Mouse (Mus musculus): Measurements from ENCODE around the gene Atcay. TPM values are rescaled to one million over a fixed set of nuclear protein-coding genes. Genes with fewer than 3 reads are reported as not detected.

Gene Atcay
- not detected in 2 replicates for total RNA-seq (2023)

DNA sequence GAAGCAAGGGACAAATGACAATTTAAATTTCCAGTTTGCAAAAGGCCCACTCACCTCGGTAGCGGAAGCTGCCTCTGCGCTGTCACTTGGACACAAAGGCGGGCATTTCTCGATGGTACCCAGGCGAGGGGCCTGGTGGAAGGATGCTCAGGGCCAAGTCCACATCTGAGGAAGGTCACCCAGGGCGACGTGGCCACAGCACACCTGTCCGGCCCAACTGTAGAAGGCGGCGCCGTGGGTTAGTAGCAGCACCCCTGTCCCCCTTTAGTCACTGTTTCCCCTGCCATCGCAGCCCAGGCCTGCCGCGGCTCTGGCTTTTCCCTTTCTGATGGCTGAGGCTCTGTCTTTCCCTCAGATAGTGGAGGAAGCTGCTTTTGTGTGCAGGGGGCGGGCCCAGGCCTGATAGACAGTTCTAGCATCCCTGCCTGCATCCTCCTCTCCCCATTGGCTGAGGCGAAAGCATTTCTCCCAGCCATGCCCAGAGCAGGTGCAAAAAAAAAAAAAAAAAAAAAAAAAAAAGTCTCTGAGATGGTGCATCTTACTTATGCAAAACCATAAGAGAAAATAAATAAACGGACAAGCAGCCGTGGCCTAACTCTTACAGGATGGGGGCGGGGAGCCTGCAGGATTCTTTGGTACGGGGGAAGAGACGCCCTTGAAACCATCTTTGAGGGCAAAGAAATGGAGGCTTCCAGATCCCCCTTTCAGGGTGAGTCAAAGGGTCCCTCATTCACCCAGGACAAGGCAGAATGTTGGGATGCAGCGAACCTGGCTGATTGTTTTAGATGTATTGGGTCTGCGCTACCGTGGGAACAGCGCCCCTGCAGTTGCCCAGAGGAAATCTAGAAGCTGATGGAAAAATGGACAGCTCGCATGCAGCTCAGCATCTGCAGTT, at the start of gene Atcay:
TSS of gene Atcay (minus strand) at position 396 of the 895 bp plus-strand sequence.

DNA sequence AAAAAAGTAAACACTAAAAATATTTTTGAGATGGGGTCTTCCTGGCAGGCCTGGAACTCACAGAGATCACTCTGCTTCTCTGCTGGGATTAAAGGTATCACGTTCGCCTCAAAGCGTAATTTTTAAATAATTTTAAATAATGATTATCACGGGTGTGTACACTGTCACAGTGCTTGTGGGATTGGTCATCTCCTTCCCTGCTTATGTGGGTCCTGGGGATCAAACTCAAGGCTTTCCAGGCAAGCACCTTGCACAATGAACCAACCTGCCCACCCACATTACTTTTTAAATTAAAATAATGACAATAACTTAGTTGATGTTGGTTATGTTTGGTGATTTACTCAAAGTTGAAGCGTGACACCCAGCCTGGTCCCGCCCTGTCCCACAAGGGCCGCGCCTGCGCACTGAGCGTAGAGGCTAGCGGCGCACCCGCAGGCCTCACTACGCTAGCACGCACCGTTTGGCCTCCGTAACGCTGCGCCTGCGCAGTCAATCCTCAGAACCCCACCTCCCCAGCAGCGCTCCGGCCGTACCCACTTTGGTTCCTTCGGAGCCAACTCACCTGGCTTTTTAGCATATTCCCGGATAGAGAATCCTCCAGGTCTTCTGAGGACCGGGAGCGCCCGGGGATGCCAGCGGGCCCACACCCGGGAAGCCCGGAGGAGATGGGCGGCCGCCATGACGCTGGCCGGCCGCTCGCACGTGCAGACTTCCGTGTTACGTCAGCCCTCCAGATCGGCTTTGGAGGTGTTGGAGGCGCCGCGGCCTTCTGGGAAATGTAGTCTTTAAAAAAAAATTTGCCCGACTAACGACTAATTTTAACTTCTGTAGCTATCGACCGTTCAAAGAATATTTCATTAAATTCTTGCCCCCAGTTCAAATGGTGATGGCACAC, 35.8 kb upstream of the Atcay start, which contains the start of the genes Mrpl54 and Apba3:
TSS of gene Mrpl54 (minus strand) at position 724 of the 895 bp plus-strand sequence.
TSS of gene Apba3 (plus strand) at position 750 of the 895 bp plus-strand sequence.

DNA sequence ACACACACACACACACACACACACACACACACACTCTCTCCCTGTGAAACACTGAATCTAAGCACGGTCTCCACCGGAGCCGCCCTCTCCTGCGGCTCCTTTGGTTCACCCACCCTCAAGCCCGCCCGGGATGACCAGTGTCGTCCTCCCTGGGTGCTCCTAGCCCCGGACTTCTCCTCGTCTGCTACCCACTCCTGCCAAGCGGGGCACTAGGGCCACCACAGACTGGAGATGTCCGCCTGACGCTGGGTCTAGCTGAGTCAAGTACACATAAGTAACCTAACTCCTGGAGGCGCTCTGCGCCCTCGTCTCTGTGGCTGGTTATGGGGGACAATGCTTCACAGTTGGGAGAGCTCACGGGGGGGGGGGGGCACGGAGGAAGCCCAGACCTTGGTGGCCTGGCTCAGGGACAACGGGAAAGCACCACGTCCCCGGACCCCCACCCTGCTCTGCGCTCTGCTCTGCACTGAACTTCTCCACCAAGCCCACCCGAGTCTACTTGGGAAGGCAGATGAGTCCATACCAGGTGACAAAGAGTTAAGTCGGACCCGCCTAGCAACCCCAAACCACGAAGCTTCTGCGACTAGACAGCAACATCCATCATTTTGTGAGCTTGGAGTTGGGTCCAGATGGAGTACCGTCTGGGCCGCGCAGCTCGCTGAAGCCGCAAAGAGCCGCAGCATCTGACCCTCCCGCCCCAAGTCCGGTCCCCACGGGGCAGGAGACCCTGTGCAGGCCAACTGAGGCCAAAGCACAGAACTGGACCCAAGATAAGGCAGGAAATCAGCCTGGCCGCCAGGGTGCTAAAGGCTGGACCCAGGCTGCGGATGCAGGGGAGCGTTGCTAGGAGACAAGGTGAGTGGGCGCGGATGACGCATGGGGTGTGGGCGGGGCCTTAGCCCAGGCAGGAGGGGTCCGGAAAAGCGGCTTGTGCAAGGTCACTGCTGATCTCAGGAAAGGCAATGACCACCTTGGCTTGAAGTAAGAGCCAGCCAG, 22.1 kb upstream of the Atcay start, which contains the start of gene Matk:
TSS of gene Matk (plus strand) at position 512 of the 996 bp plus-strand sequence.

DNA sequence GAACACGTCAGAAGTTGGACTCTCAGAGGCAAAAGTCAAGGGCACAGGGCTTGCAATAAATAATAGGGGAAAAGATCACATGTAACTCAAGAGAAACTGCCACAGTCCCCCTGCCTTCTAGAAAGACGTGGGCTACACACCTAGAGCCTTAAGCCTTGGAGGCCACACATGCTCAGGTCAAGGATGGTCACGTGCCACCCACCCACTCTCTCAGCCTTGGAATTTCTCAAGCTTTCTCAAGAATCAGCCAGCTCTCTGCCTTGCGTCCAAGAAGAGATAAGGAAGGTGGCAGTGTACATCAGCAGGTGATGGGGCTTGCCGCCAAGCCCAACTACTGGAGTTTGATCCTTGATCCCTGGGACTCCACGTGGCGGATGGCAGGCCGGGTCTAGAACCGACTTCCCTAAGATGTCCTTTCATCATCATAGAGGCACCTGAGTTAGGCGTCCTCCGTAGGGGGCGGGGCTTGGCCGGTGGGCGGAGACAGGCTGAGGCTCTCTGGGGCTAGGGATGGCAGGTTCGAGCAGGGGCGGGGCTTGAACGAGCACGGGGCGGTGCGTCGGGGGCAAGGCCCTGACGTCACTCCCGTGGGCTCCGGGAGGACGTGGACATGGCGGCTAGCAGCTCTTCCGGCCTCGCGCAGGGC, 2.1 kb upstream of the Atcay start, which contains the start of gene Zfr2:
TSS of gene Zfr2 (plus strand) at position 576 of the 646 bp plus-strand sequence.

DNA sequence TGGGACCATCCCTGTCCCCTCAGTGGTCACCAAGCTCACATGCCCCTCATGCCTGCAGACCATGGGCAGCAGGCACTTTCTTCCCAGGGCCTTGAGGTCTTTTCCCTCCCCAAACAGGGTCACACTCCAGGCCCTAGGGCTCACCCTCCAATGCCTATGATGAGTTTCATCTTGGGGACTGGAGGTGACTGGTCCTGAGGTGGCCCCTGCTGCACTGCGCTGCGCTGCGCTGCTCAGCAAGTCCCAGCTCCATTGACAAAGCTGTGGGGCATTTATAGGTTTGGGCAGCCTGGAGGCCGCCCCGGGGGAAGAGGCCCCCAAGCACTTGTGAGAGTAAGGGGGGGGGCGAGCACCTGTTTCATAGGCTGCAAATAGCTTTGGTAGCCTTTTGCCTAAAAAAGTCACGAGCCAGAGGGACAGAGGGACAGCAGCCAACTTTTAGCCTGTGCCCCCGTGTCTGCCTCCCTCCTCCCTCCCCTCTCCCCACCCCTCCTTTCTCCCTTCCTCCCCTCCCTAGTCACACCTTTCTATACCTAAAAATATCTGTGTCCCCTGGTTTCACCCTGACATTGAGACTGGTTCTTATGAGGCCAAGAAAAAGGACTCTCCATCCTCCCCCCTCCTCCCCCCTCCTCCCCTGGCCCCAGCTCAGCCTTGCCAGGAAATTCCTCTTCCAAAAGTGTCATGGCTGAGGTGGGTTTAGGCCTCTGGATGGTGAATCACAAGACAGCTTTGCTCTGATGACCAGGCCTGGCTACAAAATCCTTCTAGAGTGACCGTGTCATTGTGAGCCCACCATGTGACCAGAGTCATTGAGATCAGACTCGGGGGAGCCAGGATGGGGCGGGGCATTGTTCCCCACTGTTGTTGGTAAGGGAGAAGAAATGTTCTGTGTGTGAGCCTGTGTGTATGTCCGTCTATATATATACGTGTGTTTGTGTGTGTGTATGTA, 28.6 kb downstream of the Atcay start, which contains the start of gene Nmrk2:
TSS of gene Nmrk2 (minus strand) at position 245 of the 952 bp plus-strand sequence.

DNA sequence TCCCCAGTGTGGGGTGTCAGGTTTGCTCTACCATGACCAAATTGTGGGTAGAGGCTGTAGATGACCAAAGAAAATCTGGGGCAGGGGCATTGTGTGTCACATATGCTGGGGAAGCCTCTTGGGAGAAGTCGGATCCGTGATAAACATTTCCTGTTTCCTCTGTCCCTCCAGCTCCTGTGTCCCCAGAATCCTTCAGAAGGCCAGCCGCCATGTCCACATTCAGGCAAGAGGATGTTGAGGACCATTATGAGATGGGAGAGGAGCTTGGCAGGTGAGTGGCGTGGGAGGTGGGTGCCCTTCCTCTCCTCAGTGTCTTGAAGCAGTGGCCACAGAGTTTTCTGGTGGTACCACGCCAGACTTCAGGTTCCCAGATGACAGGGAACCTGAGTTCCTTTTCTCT, 46.8 kb downstream of the Atcay start, which contains the start of gene 4930442H23Rik:
TSS of gene 4930442H23Rik (minus strand) at position 45 of the 400 bp plus-strand sequence.

DNA sequence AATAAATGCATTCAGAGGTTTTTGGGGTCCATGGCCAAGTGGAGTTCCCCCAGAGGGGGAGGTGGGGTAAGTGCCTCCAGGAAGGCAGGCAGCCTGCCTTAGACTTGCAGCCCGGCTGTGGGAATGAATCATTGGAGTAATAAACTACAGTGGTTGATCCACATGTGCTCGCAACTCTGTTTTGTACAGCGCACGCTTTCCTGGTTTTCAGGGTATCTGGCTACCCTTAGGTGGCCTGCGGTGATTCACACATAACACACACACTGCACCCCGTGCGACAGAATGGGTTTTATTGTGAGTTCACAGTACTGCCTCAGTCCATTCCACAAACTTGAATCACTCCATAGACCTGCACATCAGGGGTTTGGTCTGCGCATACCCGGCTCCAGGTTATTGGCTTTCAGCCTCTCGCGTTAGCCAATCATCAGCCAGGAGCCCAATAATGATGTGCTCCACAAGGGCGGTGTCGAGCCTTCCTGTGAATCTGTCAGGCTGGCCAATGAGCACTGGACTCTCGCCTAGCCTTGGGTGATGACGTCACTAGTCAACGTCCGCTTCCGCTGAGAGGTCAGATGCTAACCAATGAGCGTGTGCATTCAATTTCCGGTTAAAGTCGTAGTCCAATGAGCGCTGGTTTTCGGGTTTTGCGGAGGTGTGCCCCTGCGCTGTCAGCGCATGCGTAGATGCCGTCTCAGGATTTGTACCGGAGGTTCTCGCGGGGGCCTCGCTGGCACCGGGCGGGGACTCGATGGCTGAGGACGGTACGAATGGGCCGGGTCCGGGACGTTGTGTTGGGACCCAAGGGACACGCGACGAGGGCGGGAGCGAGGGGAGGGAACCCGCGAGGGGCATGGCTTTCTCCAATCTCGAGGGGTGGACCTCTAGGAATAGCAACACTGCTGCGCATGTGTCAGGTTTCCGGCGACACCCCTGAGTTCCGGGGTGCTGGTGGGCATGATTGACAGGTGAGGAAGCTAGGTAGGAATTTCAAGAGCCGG, 48.0 kb downstream of the Atcay start, which contains the start of gene Dapk3:
TSS of gene Dapk3 (plus strand) at position 670 of the 998 bp plus-strand sequence.

DNA sequence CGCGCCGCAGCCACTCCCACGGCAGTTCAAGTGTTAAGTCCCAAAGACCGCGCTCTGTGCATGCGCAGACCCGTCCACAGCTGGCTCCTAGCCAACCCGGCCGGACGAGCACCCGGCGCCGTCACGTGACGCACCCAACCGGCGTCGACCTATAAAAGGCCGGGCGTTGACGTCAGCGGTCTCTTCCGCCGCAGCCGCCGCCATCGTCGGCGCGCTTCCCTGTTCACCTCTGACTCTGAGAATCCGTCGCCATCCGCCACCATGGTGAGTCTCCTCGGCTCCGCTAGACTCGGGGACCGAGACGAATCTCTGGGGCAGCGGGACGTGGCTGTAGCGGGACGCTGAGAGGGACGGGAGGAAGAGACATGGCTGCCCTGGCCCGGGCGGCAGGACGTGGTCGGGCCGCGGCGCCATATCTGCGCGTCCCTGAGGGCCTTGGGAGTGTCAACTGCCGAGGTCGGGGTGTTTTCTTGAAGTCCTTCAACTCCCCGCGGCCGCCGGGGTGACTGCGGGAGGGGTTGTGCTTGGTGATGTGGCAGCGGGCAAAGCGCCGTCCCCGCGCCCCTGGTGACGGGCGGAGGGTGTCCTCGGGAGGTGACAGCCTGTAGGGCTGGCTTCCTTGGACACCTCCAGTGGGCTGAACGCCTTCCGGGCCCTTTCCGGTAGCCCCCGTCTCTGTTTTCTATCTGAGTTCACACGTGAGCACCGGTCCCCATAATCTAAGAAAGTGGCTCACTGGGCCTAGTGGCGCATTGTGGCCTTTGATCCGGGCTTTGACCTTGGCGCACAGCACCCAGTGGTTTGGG, 54.0 kb downstream of the Atcay start, which contains the start of gene Eef2:
TSS of gene Eef2 (plus strand) at position 166 of the 806 bp plus-strand sequence.

DNA sequence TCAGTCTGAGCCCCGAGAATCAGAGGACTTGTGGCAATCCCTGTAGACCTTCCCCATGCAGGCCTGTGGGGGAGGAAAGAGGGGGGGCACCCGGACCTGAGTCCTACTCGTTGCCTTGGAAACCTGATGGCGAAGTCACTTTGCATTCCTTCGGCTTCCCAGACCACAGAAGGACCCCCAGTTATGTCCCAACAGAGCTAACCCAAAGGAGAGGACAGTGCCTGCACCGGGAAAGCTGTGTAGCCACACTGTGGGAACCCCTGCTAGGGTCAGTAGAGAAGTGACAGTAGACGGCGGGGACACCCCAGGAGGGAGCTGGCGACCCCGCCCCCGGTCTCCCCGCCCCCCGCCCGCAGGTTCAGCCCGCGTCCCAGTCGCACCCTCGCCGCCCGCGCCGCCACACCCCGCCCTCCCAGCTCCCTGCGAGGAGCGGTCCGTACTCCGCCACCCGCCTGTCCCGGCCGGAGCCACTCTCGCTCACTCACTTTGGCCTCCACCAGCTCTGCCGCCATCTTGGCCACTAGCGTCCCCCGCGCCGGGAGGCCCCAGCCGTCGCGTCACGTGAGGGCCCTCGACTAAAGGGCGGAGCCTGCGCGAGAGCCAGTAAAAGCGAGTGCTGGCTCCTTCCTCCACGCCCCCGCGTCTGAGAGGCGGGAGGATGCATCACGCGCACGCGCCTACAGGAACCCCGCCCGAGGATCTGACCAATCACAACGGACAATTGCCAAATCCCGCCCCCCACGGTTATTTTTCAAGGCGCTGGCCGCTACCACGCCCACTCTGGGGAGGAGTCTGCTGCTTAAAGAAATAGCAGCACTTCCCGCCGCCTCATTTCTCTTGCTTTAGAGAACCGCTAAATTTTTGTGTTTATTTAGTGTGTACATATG, 63.2 kb downstream of the Atcay start, which contains the start of gene Pias4:
TSS of gene Pias4 (minus strand) at position 724 of the 887 bp plus-strand sequence.

Other genes starting within 250 kb of the Atcay start
- 0.23 and 0.92 TPM in 2 replicates for gene Gng7, start 215.9 kb downstream of the Atcay start, total RNA-seq (2023)
- not detected in 2 replicates for gene Diras1, start 205.2 kb downstream of the Atcay start, total RNA-seq (2023)
- 11.5 and 13.1 TPM in 2 replicates for gene Slc39a3, start 193.4 kb downstream of the Atcay start, total RNA-seq (2023)
- 47.2 and 56.7 TPM in 2 replicates for gene Sgta, start 170.7 kb downstream of the Atcay start, total RNA-seq (2023)
- gene Thop1, start 160.8 kb downstream of the Atcay start, total RNA-seq (2023), result 4.0 TPM in 2 replicates
- 0.25 and 0.34 TPM in 2 replicates for gene Creb3l3, start 132.0 kb downstream of the Atcay start, total RNA-seq (2023)
- 72.4 and 96.2 TPM in 2 replicates for gene Map2k2, start 124.9 kb downstream of the Atcay start, total RNA-seq (2023)
- 58.8 and 72.8 TPM in 2 replicates for gene Zbtb7a, start 95.6 kb downstream of the Atcay start, total RNA-seq (2023)
- 27.7 and 33.9 TPM in 2 replicates for gene Pias4, start 62.9 kb downstream of the Atcay start, total RNA-seq (2023)
- gene Eef2, start 54.2 kb downstream of the Atcay start, total RNA-seq (2023), result 599 and 665 TPM in 2 replicates
- 22.3 and 31.6 TPM in 2 replicates for gene Dapk3, start 47.8 kb downstream of the Atcay start, total RNA-seq (2023)
- gene 4930442H23Rik, start 47.0 kb downstream of the Atcay start, total RNA-seq (2023), result not detected in 2 replicates
- not detected in 2 replicates for gene Nmrk2, start 28.8 kb downstream of the Atcay start, total RNA-seq (2023)
- gene Zfr2, start 2.3 kb upstream of the Atcay start, total RNA-seq (2023), result 0.14 and 0.54 TPM in 2 replicates
- 5.3 and 8.3 TPM in 2 replicates for gene Matk, start 22.1 kb upstream of the Atcay start, total RNA-seq (2023)
- 20.7 and 28.0 TPM in 2 replicates for gene Mrpl54, start 36.1 kb upstream of the Atcay start, total RNA-seq (2023)
- 21.8 and 26.0 TPM in 2 replicates for gene Apba3, start 36.1 kb upstream of the Atcay start, total RNA-seq (2023)
- 6.9 and 8.6 TPM in 2 replicates for gene Tjp3, start 60.7 kb upstream of the Atcay start, total RNA-seq (2023)
- gene Pip5k1c, start 62.1 kb upstream of the Atcay start, total RNA-seq (2023), result 89.4 and 124 TPM in 2 replicates
- gene Cactin, start 90.3 kb upstream of the Atcay start, total RNA-seq (2023), result 26.4 and 33.1 TPM in 2 replicates
- 0.47 TPM in 1 of 2 replicates, not detected in the other for gene Tbxa2r, start 97.9 kb upstream of the Atcay start, total RNA-seq (2023)
- gene Gipc3, start 112.4 kb upstream of the Atcay start, total RNA-seq (2023), result not detected in 2 replicates
- gene Hmg20b, start 119.6 kb upstream of the Atcay start, total RNA-seq (2023), result 38.3 and 47.1 TPM in 2 replicates
- 26.6 and 28.7 TPM in 2 replicates for gene Mfsd12, start 126.7 kb upstream of the Atcay start, total RNA-seq (2023)
- 6.0 and 7.1 TPM in 2 replicates for gene 4930404N11Rik, start 135.0 kb upstream of the Atcay start, total RNA-seq (2023)
- 50.3 and 54.1 TPM in 2 replicates for gene Fzr1, start 147.7 kb upstream of the Atcay start, total RNA-seq (2023)
- 22.1 and 26.0 TPM in 2 replicates for gene Dohh, start 153.6 kb upstream of the Atcay start, total RNA-seq (2023)
- 2.0 and 2.2 TPM in 2 replicates for gene Gm48551, start 153.6 kb upstream of the Atcay start, total RNA-seq (2023)
- 0.91 TPM in 1 of 2 replicates, not detected in the other for gene Gm48552, start 158.2 kb upstream of the Atcay start, total RNA-seq (2023)
- 5.1 and 6.8 TPM in 2 replicates for gene Smim24, start 162.2 kb upstream of the Atcay start, total RNA-seq (2023)
- 60.2 and 61.9 TPM in 2 replicates for gene Nfic, start 224.8 kb upstream of the Atcay start, total RNA-seq (2023)

Data from neutrophil, adult 65 days (primary cell).